Mouse (Mus musculus) retina, postnatal 7 days (tissue): ENCODE data around the gene Ripk4.

Experiments
- DNase-seq: peaks from one replicate; pipeline ENCODE4 v3.0.0-alpha.2; 2012; ENCODE audit warnings: low read depth, low spot score

Ripk4 gene

DNA sequence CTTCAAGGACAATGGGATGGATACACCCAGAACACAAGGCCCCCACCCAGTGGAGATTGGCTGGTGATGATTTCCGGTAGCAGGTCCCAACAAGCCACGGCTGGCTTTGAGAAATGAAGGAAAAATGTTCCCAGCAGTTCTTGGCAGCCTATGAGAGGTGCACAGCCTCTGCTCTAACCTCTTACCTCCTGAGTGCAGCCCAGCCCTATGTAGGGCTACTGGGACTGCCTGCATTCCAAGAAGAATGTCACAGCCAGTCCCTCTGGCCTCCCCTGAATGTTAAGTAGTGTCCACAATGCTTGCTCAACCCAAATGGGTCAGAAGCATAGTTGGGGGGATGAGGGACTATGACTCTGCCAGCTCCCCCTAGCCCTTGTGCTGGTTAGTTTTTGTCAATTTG is 27.0 kb downstream of the Ripk4 start:
- no peak for DNase-seq

DNA sequence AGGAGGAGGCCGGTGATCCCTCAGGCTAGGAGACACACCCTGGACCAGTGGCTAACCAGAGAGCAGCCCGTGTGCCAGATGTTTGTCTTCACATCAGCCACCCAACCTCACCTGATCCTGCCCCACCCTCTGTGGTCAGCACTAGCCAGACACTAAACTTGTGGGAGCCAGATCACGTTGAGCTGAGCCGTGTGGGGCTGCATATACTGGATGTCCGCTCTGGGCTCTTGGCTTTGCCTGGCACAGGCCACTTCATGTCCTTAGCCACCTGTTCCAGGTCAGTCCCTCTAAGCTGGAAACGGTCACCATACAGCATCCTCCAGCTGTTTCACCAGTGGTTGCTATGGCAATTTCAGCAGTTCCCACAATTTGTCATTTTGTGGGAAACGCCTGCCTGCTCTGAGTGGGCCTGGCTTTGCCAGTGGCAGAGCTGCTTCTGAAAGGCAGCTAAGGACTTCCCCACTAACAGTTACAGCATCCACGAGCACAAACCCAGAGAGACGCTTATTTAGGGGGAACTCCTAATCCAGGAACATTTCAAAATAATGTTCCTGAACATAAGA is 28.7 kb downstream of the Ripk4 start:
- no peak for DNase-seq

DNA sequence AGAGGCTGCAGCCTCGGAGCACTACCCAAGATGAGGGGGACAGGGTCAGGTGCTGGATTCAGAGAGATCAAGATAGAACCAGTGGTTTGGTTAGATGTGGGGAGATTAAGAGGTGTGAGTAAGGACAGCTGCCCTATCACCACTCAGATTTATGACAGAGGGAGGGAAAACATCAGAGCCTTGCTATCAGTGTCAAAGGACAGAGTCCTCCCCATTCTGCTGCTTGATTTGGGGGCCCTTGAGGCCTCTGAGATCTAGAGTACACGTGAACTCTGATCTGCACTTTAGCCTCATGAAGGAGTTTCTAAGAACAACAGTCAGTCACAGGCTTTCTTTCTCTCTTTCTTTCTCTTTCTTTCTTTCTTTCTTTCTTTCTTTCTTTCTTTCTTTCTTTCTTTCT is 30.0 kb downstream of the Ripk4 start:
- DNase-seq: no peak

DNA sequence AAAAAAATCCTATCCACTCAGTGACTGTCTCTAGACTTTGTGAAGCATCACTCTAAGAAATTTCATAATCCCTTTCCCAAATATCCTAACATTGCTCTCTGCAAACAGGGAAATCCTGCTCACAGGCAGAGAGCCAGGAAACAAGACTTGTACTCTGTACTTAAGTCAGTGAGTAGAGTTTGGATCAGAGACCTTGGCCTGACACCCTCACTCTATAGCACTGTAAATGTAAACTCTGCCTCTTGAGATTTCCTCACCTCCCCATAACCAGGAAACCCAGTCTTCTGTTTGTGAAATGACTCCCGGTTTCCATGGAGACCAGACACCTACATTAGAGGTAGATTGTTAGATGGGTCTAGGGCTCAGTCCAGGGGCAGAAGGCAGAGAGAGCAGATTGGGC is 33.3 kb downstream of the Ripk4 start:
- DNase-seq: no peak

DNA sequence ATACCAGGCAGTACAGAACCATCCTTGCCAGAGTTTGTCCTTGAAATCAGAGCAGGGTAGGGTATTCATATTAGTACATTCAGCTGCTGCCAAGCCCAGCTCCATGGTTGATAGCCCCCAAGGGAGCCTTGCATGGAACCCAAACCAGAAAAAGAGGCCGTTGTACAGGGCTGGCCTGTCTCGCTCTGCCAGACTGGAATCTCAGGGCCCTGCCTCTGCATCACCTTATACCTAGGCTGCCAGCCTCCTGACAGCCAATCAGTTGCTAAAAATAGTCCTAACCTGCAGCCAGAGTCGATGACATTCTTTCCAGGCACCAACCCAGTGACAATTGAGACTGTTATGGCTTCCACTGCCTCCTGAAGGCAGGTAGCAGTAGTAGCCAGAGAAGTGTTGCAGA is 37.2 kb downstream of the Ripk4 start:
- DNase-seq: no peak

DNA sequence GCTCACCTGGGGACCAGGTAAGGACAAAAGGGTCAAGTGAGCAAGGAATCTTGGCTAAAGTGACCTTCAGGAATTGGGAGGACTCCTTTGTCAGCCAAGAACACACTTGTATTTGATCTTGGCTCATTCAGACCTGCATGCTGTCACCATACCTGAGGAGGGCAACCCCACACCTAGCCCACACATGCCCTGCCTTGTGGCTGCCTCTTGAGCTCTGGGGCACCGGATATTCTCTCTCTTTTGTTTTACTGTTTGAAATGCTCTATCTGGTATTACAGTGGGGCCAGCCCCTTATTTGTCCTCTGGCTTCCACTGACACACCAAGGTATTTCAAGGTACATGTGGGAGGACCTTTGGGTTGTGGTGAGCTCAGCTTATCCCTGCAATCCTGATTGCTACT is 43.5 kb downstream of the Ripk4 start:
- no peak for DNase-seq

DNA sequence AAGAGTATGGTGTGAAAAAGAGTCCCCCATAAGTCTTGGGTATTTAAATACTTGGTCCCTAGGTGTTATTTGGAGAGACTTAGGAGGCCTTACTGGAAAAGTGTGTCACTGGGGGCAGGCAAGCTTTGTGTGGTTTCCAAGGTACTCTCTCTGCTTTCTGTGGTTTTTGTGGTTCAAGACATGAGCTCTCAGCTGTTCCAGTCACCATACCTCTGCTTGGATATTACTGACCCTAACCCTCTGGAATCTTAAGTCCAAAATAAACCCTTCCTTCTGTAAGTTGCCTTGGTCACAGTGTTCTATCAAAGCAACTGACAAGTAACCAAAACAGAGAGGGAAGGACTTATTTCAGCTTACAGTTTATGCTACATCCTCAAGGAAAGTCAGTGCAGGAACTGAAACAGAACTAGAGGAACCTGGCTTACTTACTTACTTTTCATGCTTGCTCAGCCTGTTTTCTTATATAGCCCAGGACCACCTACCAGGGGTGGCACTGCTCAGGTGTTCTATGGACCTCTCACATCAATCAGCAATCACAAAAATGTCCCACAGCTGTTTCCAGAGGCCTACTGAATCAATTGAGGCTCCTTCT is 44.1 kb downstream of the Ripk4 start:
- DNase-seq: no peak

DNA sequence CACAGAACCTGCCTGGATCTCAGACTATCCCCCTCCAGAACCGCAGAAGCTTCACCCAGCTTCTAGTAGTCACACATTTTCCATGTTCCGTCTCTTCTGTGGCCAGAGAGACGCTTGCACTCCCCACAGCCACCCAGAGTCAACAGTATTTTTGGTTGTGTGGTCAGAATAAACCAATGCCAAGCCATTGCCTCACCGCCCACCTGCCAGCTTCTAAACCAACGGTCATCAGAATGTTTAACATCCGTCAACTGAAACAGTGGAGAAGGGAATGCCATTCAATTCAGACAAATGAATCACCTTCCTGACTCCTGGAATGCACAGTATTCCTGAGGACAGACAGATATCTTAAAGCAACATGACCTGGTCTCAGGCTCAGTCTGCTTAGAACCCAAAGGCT is 47.0 kb downstream of the Ripk4 start:
- DNase-seq: no peak

DNA sequence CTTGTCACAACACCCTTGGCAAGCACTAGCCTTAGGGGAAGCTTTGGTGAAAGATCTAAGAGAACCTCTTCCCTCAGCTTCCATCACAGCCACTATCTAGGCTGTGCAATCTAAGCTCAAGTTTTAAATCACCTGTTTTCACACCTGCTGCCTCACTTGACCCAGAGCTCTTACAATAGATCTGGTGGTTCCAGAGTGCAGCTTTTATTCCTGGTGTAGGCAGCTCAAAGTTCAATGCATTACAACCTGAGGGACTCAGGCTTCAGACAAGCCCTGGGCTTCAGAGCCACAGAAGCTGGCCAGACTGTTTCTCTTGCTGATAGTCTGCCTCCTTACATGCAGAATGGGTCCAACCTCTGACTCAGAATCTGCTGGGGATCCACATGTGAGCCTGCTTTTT is 51.5 kb downstream of the Ripk4 start:
- DNase-seq: no peak

DNA sequence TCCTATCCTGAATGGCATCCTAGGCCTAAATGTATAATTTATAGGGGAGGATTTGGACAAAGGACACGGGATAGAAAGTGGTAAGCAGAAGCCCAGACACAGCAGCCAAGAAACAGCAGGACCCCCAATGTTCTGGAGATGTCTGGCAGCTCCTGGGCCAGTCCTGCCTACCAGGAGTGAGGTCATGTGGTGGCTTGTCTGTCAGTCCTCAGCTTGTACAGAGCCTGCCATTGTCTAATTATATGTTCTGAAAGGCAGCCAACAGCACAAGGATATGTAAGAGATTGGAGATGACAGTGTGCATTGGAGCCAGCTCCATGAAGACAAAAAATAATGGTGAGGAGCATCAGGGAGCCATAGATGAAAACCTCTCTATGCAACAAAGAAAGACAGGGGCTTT is 61.7 kb downstream of the Ripk4 start:
- no peak for DNase-seq

DNA sequence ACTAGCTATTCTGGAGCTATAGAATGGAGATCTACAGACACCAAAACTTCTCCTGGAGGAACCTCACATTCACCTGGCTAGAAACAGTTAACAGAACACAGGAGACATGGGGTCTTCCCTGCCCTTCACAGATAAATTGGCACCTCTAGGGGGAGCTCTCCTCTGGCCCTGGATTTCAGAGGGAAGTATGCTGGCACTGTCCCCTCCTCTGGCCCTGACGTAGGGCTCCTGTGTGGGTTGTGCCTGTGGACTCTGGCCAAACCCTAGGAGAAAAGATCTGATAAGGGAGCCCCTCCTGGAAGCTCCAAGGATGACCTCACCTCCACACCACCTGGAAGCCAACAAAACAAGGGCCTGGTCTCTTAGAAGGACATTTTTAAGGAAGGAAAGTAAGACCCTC is 65.8 kb downstream of the Ripk4 start:
- no peak for DNase-seq

DNA sequence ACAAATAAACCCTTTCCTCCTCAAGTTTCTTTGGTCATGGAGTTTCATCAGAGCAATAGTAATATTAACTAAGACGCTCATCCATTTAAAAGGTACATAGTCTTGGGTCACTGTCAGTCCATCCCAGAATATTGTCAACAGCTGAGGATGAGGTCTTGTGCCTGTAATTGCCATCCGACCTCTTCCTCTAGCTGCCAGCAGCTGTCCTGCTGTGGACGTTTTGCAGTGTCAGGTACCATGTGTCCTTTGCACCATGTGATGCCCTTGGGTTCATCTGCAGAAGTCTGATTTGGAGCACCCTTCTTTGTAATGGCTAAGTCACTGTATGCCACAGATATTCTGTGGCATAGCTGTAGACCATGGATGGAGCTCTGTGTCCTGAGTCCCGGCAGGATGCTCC is 67.9 kb downstream of the Ripk4 start:
- DNase-seq: no peak
